Mouse (Mus musculus) limb, embryonic 13.5 days (tissue): Measurements from ENCODE around the gene Lyst. TPM values are rescaled to one million over a fixed set of nuclear protein-coding genes. Genes with fewer than 3 reads are reported as not detected.
"Not testable (repeated sequence)": the region's sequence is repeated elsewhere in the genome, so short reads cannot be mapped to it uniquely, and the experiment has no call there.

Source experiments
- ATAC-seq: fragments of 200-750 bp; cut with Nextera tagmentation; 2 replicates; pipeline ENCODE4 v1.8.0; 2017; ENCODE audit warnings: low read depth, moderate number of reproducible peaks, moderate TSS enrichment; ENCODE audit not compliant: low FRiP score
- H3K27ac ChIP-seq: fragments of 300-500 bp; sonication (generic); 2 replicates; pipeline ENCODE4 v1.5.1; 2015; ENCODE audit warnings: inconsistent platforms, mild to moderate bottlenecking, moderate library complexity
- H3K27me3 ChIP-seq: fragments of 300-500 bp; sonication (generic); 2 replicates; pipeline ENCODE4 v1.6.1; 2015; ENCODE audit warnings: mild to moderate bottlenecking, inconsistent platforms
- H3K36me3 ChIP-seq: fragments of 300-500 bp; sonication (generic); 2 replicates; pipeline ENCODE4 v1.6.1; 2015; ENCODE audit warnings: inconsistent platforms, mild to moderate bottlenecking, moderate library complexity
- H3K4me1 ChIP-seq: fragments of 300-500 bp; sonication (generic); 2 replicates; pipeline ENCODE4 v1.6.1; 2015; ENCODE audit warnings: inconsistent platforms
- H3K4me2 ChIP-seq: fragments of 300-500 bp; sonication (generic); replicated peaks from 2 replicates; pipeline ENCODE4 v1.6.1; 2015; ENCODE audit warnings: inconsistent platforms, mild to moderate bottlenecking, moderate library complexity
- H3K4me3 ChIP-seq: fragments of 300-500 bp; sonication (generic); 2 replicates; pipeline ENCODE4 v1.5.1; 2015; ENCODE audit warnings: moderate library complexity, mild to moderate bottlenecking, inconsistent platforms
- H3K9ac ChIP-seq: fragments of 300-500 bp; sonication (generic); 2 replicates; pipeline ENCODE4 v1.6.1; 2015; ENCODE audit warnings: mild to moderate bottlenecking, inconsistent platforms
- H3K9me3 ChIP-seq: fragments of 300-500 bp; sonication (generic); 2 replicates; pipeline ENCODE4 v1.6.1; 2016; ENCODE audit warnings: inconsistent platforms
- WGBS: fragments of 180-500 bp; shearing (Covaris S2); methylation state at CpG from one replicate; pipeline ENCODE4 v1.1.7; 2015; 5-methylcytosine and 5-hydroxymethylcytosine counted together
- polyA plus RNA-seq: library from polyadenylated mRNA; unstranded; fragments of >200 nt; fragmentation: Nextera tagmentation; extraction: Ambion mirVana; gene quantifications from 2 replicates; pipeline ENCODE4 v1.2.1, GENCODE M21; 2015

The Lyst gene
- polyA plus RNA-seq, 1 experiment from 2014 or later = 2.8 TPM

- H3K4me1 ChIP-seq = no peaks in the 10 kb centered on the region
- H3K4me2 ChIP-seq = no peak overlapping the region
- no peaks in the 10 kb centered on the region for H3K9me3 ChIP-seq
- no peak for ATAC-seq
- 38% methylated on average over 5 of the region's 5 CpGs for WGBS
- H3K4me3 ChIP-seq = no peak overlapping the region
- no peak overlapping the region for H3K9ac ChIP-seq
- H3K27ac ChIP-seq = no peak overlapping the region
- no peaks in the 10 kb centered on the region for H3K36me3 ChIP-seq
- H3K27me3 ChIP-seq = 0 out of 2 replicates have a peak, but pooled peaks cover 5% of the 10 kb centered on the region
These were observed 205.1 kb downstream of the Lyst start for GRCm38 (mm10) chr13:13795166-13795832.

GRCm38 (mm10) chr13:13796082-13796481, 205.9 kb downstream of the Lyst start:
- H3K27me3 ChIP-seq = 0 out of 2 replicates have a peak, but pooled peaks cover 3% of the 10 kb centered on the region
- no peak for ATAC-seq
- no peak overlapping the region for H3K9ac ChIP-seq
- no peak overlapping the region for H3K27ac ChIP-seq
- H3K4me2 ChIP-seq = no peak overlapping the region
- H3K36me3 ChIP-seq = no peaks in the 10 kb centered on the region
- no peak overlapping the region for H3K4me3 ChIP-seq
- H3K4me1 ChIP-seq = no peaks in the 10 kb centered on the region
- no peaks in the 10 kb centered on the region for H3K9me3 ChIP-seq
- WGBS = 87% methylated on average over 1 of the region's 1 CpGs

- H3K9me3 ChIP-seq, H3K4me2 ChIP-seq, H3K27ac ChIP-seq, H3K27me3 ChIP-seq, H3K4me3 ChIP-seq, H3K36me3 ChIP-seq, H3K9ac ChIP-seq, H3K4me1 ChIP-seq, ATAC-seq: not testable (repeated sequence)
- 85% methylated on average over 12 of the region's 12 CpGs for WGBS
These were observed 207.6 kb downstream of the Lyst start for GRCm38 (mm10) chr13:13797816-13798215.

- H3K27me3 ChIP-seq = no peaks in the 10 kb centered on the region
- WGBS = 83% methylated on average over 8 of the region's 8 CpGs
- no peak overlapping the region for H3K4me3 ChIP-seq
- no peak overlapping the region for H3K4me2 ChIP-seq
- H3K27ac ChIP-seq = no peak overlapping the region
- no peak for ATAC-seq
- no peaks in the 10 kb centered on the region for H3K36me3 ChIP-seq
- H3K4me1 ChIP-seq = no peaks in the 10 kb centered on the region
- no peak overlapping the region for H3K9ac ChIP-seq
- no peaks in the 10 kb centered on the region for H3K9me3 ChIP-seq
These were observed 208.6 kb downstream of the Lyst start for GRCm38 (mm10) chr13:13798775-13799174.

- Histone ChIP-seq H3K4me2 (no peak overlapping the region), H3K4me3 (no peak overlapping the region), H3K4me1 (peaks cover 8% of the 10 kb centered on the region; the same call in 1 of the 2 replicates), H3K27me3 (no peaks in the 10 kb centered on the region), H3K9ac (peak overlapping the region; percentile 21; the same call in 1 of the 2 replicates), H3K36me3 (no peaks in the 10 kb centered on the region), H3K9me3 (0 out of 2 replicates have a peak, but pooled peaks cover under 1% of the 10 kb centered on the region), H3K27ac (no peak overlapping the region)
- ATAC-seq = peak; percentile 82
- whole genome bisulfite sequencing = 20% methylated on average over 11 of the region's 11 CpGs
These were observed 218.3 kb downstream of the Lyst start for GRCm38 (mm10) chr13:13808337-13809132.

- Histone ChIP-seq H3K4me1 (peaks cover 8% of the 10 kb centered on the region; the same call in 1 of the 2 replicates), H3K27ac (no peak overlapping the region), H3K4me2 (no peak overlapping the region), H3K9ac (no peak overlapping the region), H3K27me3 (no peaks in the 10 kb centered on the region), H3K9me3 (0 out of 2 replicates have a peak, but pooled peaks cover 3% of the 10 kb centered on the region), H3K36me3 (no peaks in the 10 kb centered on the region), H3K4me3 (no peak overlapping the region)
- ATAC-seq = no peak
- 83% methylated on average over 7 of the region's 7 CpGs for WGBS
These were observed 220.7 kb downstream of the Lyst start for GRCm38 (mm10) chr13:13810885-13811284.

GRCm38 (mm10) chr13:13818696-13819095, 228.5 kb downstream of the Lyst start:
- Histone ChIP-seq H3K36me3 (no peaks in the 10 kb centered on the region), H3K9me3 (0 out of 2 replicates have a peak, but pooled peaks cover under 1% of the 10 kb centered on the region), H3K4me3 (no peak overlapping the region), H3K27me3 (no peaks in the 10 kb centered on the region), H3K4me2 (no peak overlapping the region), H3K27ac (no peak overlapping the region), H3K9ac (no peak overlapping the region), H3K4me1 (no peaks in the 10 kb centered on the region)
- 84% methylated on average over 3 of the region's 3 CpGs for WGBS
- no peak for ATAC-seq

GRCm38 (mm10) chr13:13820234-13821123, 230.3 kb downstream of the Lyst start:
- no peaks in the 10 kb centered on the region for H3K36me3 ChIP-seq
- no peaks in the 10 kb centered on the region for H3K9me3 ChIP-seq
- no peak overlapping the region for H3K4me2 ChIP-seq
- whole genome bisulfite sequencing = 64% methylated on average over 7 of the region's 7 CpGs
- no peak for ATAC-seq
- no peaks in the 10 kb centered on the region for H3K27me3 ChIP-seq
- H3K9ac ChIP-seq = no peak overlapping the region
- H3K27ac ChIP-seq = no peak overlapping the region
- no peak overlapping the region for H3K4me3 ChIP-seq
- H3K4me1 ChIP-seq = no peaks in the 10 kb centered on the region

GRCm38 (mm10) chr13:13824946-13825345, 234.7 kb downstream of the Lyst start:
- Histone ChIP-seq H3K4me3 (no peak overlapping the region), H3K27ac (no peak overlapping the region), H3K36me3 (no peaks in the 10 kb centered on the region), H3K27me3 (no peaks in the 10 kb centered on the region), H3K4me1 (no peaks in the 10 kb centered on the region), H3K9me3 (no peaks in the 10 kb centered on the region), H3K9ac (no peak overlapping the region), H3K4me2 (no peak overlapping the region)
- WGBS = 90% methylated on average over 7 of the region's 7 CpGs
- ATAC-seq = no peak

- H3K4me1 ChIP-seq = 0 out of 2 replicates have a peak, but pooled peaks cover 3% of the 10 kb centered on the region
- H3K9ac ChIP-seq = no peak overlapping the region
- ATAC-seq = no peak
- H3K4me2 ChIP-seq = no peak overlapping the region
- 81% methylated on average over 6 of the region's 6 CpGs for WGBS
- H3K27ac ChIP-seq = no peak overlapping the region
- no peaks in the 10 kb centered on the region for H3K9me3 ChIP-seq
- H3K36me3 ChIP-seq = no peaks in the 10 kb centered on the region
- no peaks in the 10 kb centered on the region for H3K27me3 ChIP-seq
- H3K4me3 ChIP-seq = no peak overlapping the region
These were observed 236.3 kb downstream of the Lyst start for GRCm38 (mm10) chr13:13826533-13826932.

GRCm38 (mm10) chr13:13828125-13828524, 237.9 kb downstream of the Lyst start:
- Histone ChIP-seq H3K4me2 (no peak overlapping the region), H3K27ac (no peak overlapping the region), H3K9ac (no peak overlapping the region), H3K36me3 (no peaks in the 10 kb centered on the region), H3K4me1 (0 out of 2 replicates have a peak, but pooled peaks cover 3% of the 10 kb centered on the region), H3K4me3 (no peak overlapping the region), H3K9me3 (no peaks in the 10 kb centered on the region), H3K27me3 (no peaks in the 10 kb centered on the region)
- ATAC-seq = no peak
- 25% methylated on average over 1 of the region's 1 CpGs for WGBS
